Comparison of ENCODE assay signal across 20 mouse cellular contexts in the genomic region with DNA sequence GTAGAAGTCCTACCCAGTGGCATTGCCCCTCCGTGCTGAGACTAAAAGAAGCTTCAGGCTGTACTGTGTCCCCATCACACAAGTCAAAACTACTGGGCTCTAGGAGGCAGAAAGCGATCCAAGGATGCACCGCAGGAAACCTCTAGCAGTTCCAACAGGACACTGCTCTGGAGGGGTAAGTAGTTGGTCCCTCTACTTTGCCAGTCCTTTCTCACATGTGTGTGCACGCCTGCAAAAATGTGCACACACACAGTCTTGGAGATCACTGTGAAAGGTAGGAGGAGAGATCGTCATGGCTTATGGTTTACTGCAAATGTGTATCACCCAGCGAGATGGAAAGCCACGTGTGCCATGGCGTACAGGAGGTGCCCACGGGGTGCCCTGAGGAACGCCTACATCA. TPM values are rescaled to one million over a fixed set of nuclear protein-coding genes. Genes with fewer than 3 reads are reported as not detected.
"Had no signal": no experiment of that assay in that cellular context is flagged by ENCODE, and none has a peak within 500 bp of the region (broad histone marks: within the 10 kb centered on the region; RNA-seq: fewer than 3 reads in every experiment).

No protein-coding gene starts in this region.

- H3K27ac ChIP-seq: neural tube, embryonic 13.5 days; neural tube, embryonic 15.5 days; stomach, embryonic 15.5 days; stomach, postnatal 0 days had no signal

- H3K4me1 ChIP-seq: neural tube, embryonic 13.5 days; neural tube, embryonic 15.5 days; stomach, embryonic 15.5 days had no signal

- DNase-seq: retina, postnatal 1 day; right cerebral cortex, adult 18-20 months; right cerebral cortex, postnatal 14 days; right cerebral cortex, postnatal 25 days; right cerebral cortex, postnatal 4 days; spleen, adult 18-20 months; thymus, adult 18-20 months; thymus, adult 2 months; thymus, postnatal 14 days; thymus, postnatal 25 days; thymus, postnatal 36 days; thymus, postnatal 4 days had no signal

- H3K27me3 ChIP-seq: neural tube, embryonic 13.5 days; neural tube, embryonic 15.5 days; stomach, embryonic 15.5 days had no signal

- H3K4me3 ChIP-seq: neural tube, embryonic 13.5 days; neural tube, embryonic 15.5 days; stomach, embryonic 15.5 days had no signal

RNA-seq across cellular contexts. Expression of gene Ccdc190, which starts 24.2 kb away (rescaled TPM):
- total RNA-seq: neutrophil, adult 5-6 weeks had no signal
- polyA plus RNA-seq: small intestine, adult 2 months; spleen, adult 2 months; stomach, embryonic 14.5 days had no signal
